Mouse (Mus musculus) limb, embryonic 14.5 days (tissue): ENCODE results near the gene Zfp101. TPM values are rescaled to one million over a fixed set of nuclear protein-coding genes. Genes with fewer than 3 reads are reported as not detected.

ENCODE experiments used
- ATAC-seq: fragments of 200-750 bp; cut with Nextera tagmentation; 2 replicates; pipeline ENCODE4 v1.8.0; 2017; ENCODE audit warnings: low read depth, moderate number of reproducible peaks, moderate TSS enrichment; ENCODE audit not compliant: low FRiP score
- DNase-seq: peaks from one replicate; pipeline ENCODE4 v3.0.0-alpha.2; 2015; ENCODE audit warnings: low spot score
- H3K27ac ChIP-seq: fragments of 300-500 bp; sonication (generic); replicated peaks from 2 replicates; pipeline ENCODE4 v1.5.1; 2014; ENCODE audit warnings: low read depth, mild to moderate bottlenecking, low read length, moderate library complexity, mixed read lengths
- H3K27me3 ChIP-seq: fragments of 300-500 bp; sonication (generic); 2 replicates; pipeline ENCODE4 v1.6.1; 2014; ENCODE audit warnings: low read length, mixed read lengths; ENCODE audit not compliant: control insufficient read depth, insufficient read depth
- H3K36me3 ChIP-seq: fragments of 300-500 bp; sonication (generic); 2 replicates; pipeline ENCODE4 v1.6.1; 2014; ENCODE audit warnings: mild to moderate bottlenecking, low read length, moderate library complexity, mixed read lengths; ENCODE audit not compliant: control insufficient read depth, insufficient read depth
- H3K4me1 ChIP-seq: fragments of 300-500 bp; sonication (generic); 2 replicates; pipeline ENCODE4 v1.6.1; 2014; ENCODE audit warnings: antibody characterized with exemption, low read length, mixed read lengths; ENCODE audit not compliant: control insufficient read depth, insufficient read depth
- H3K4me2 ChIP-seq: fragments of 300-500 bp; sonication (generic); replicated peaks from 2 replicates; pipeline ENCODE4 v1.6.1; 2014; ENCODE audit warnings: low read depth, mild to moderate bottlenecking, low read length, moderate library complexity; ENCODE audit not compliant: severe bottlenecking
- H3K4me3 ChIP-seq: fragments of 300-500 bp; sonication (generic); replicated peaks from 2 replicates; pipeline ENCODE4 v1.5.1; 2014; ENCODE audit warnings: low read length
- H3K9ac ChIP-seq: fragments of 300-500 bp; sonication (generic); 2 replicates; pipeline ENCODE4 v1.6.1; 2014; ENCODE audit warnings: mild to moderate bottlenecking, low read depth, low read length, moderate library complexity; ENCODE audit not compliant: severe bottlenecking
- H3K9me3 ChIP-seq: fragments of 300-500 bp; sonication (generic); 2 replicates; pipeline ENCODE4 v1.6.1; 2016; ENCODE audit warnings: low read length; ENCODE audit not compliant: control insufficient read depth
- POLR2A ChIP-seq: fragments of 200-500 bp; IDR thresholded peaks from 2 replicates; pipeline ENCODE4 v1.8.0; 2012; ENCODE audit warnings: inconsistent platforms, mild to moderate bottlenecking, moderate library complexity, borderline replicate concordance; ENCODE audit not compliant: insufficient read depth, insufficient read length; ENCODE audit errors: extremely low read depth
- WGBS: fragments of 180-500 bp; shearing (Covaris S2); extraction: QIAGEN DNeasy Blood & Tissue Kit; methylation state at CpG from one replicate; pipeline ENCODE4 v1.1.7; 2014; 5-methylcytosine and 5-hydroxymethylcytosine counted together
- polyA plus RNA-seq, 2 experiments: library from polyadenylated mRNA; depleted of rRNA in 1 of 2; stranded (reverse) in 1 of 2; unstranded in 1 of 2; fragments of >200 nt; fragmentation: Nextera tagmentation in 1 of 2; extraction: Ambion mirVana in 1 of 2; gene quantifications; 2 replicates each; pipeline versions ENCODE4 v1.2.1 to v1.2.3; 2012 to 2014

Gene Zfp101
- polyA plus RNA-seq, 2 experiments = 19.1 to 40.2 TPM

- Histone ChIP-seq H3K4me1 (peaks cover 3% of the 10 kb centered on the region; the same call in 1 of the 2 replicates), H3K36me3 (no peaks in the 10 kb centered on the region), H3K4me2 (no peak overlapping the region), H3K27me3 (no peaks in the 10 kb centered on the region), H3K27ac (no peak overlapping the region), H3K9ac (no peak overlapping the region), H3K4me3 (no peak overlapping the region), H3K9me3 (no peaks in the 10 kb centered on the region)
- 95% methylated on average over 5 of the region's 5 CpGs for WGBS
- TF ChIP-seq POLR2A = no peak
- DNase-seq (no peak), ATAC-seq (no peak)
These were observed 2.2 kb downstream of the Zfp101 start for GRCm38 (mm10) chr17:33392271-33392670.

GRCm38 (mm10) chr17:33385705-33386104, 8.7 kb downstream of the Zfp101 start:
- DNase-seq (no peak), ATAC-seq (no peak)
- H3K27me3 ChIP-seq = no peaks in the 10 kb centered on the region
- H3K4me3 ChIP-seq = no peak overlapping the region
- no peaks in the 10 kb centered on the region for H3K9me3 ChIP-seq
- H3K4me1 ChIP-seq = no peaks in the 10 kb centered on the region
- H3K4me2 ChIP-seq = no peak overlapping the region
- no peak for TF ChIP-seq POLR2A
- no peak overlapping the region for H3K9ac ChIP-seq
- no peak overlapping the region for H3K27ac ChIP-seq
- H3K36me3 ChIP-seq = peaks cover 41% of the 10 kb centered on the region

- Histone ChIP-seq H3K9ac (no peak overlapping the region), H3K36me3 (no peaks in the 10 kb centered on the region), H3K9me3 (no peaks in the 10 kb centered on the region), H3K4me2 (no peak overlapping the region), H3K27me3 (no peaks in the 10 kb centered on the region), H3K4me3 (no peak overlapping the region), H3K4me1 (no peaks in the 10 kb centered on the region), H3K27ac (no peak overlapping the region)
- DNase-seq (no peak), ATAC-seq (no peak)
- WGBS = 88% methylated on average over 3 of the region's 3 CpGs
- TF ChIP-seq POLR2A = no peak
These were observed 21.6 kb downstream of the Zfp101 start for GRCm38 (mm10) chr17:33372795-33373194.

GRCm38 (mm10) chr17:33358411-33359384, 35.7 kb downstream of the Zfp101 start, which contains the start of gene Zfp81:
Gene Zfp81, minus strand, starts transcription at chr17:33358878.
- Histone ChIP-seq H3K9ac (peak within 1 kb of the TSS; percentile 88), H3K9me3 (no peaks in the 10 kb centered on the region), H3K27ac (peak within 1 kb of the TSS; percentile 76), H3K4me3 (peak within 1 kb of the TSS; percentile 90), H3K4me2 (peak within 1 kb of the TSS; percentile 79), H3K36me3 (no peaks in the 10 kb centered on the region), H3K27me3 (no peaks in the 10 kb centered on the region), H3K4me1 (no peaks in the 10 kb centered on the region)
- ATAC-seq (peak; percentile 100), DNase-seq (peak; percentile 97)
- TF ChIP-seq POLR2A = peak; percentile 73; the same call in 1 of the 2 replicates
- WGBS = 4% methylated on average over 46 of the region's 47 CpGs

GRCm38 (mm10) chr17:33352981-33353380, 41.5 kb downstream of the Zfp101 start:
- WGBS = 100% methylated on average over 1 of the region's 1 CpGs
- H3K4me1 ChIP-seq = no peaks in the 10 kb centered on the region
- H3K4me2 ChIP-seq = no peak overlapping the region
- no peak for TF ChIP-seq POLR2A
- H3K27me3 ChIP-seq = no peaks in the 10 kb centered on the region
- no peak overlapping the region for H3K9ac ChIP-seq
- no peak overlapping the region for H3K27ac ChIP-seq
- H3K4me3 ChIP-seq = no peak overlapping the region
- H3K36me3 ChIP-seq = no peaks in the 10 kb centered on the region
- DNase-seq (no peak), ATAC-seq (no peak)
- H3K9me3 ChIP-seq = peaks cover 17% of the 10 kb centered on the region

Other genes starting within 250 kb of the Zfp101 start
- not detected in 2 replicates for gene Olfr55, start 226.2 kb downstream of the Zfp101 start, polyA plus RNA-seq (2012; rRNA removed)
- not detected in 2 replicates for gene Olfr55, start 226.2 kb downstream of the Zfp101 start, polyA plus RNA-seq (2014; fragmentation: Nextera tagmentation; extraction: Ambion mirVana)
- not detected in 2 replicates for gene Olfr239, start 203.3 kb downstream of the Zfp101 start, polyA plus RNA-seq (2012; rRNA removed)
- not detected in 2 replicates for gene Olfr239, start 203.3 kb downstream of the Zfp101 start, polyA plus RNA-seq (2014; fragmentation: Nextera tagmentation; extraction: Ambion mirVana)
- gene Olfr1564, start 173.0 kb downstream of the Zfp101 start, polyA plus RNA-seq (2012; rRNA removed) = 0.29 and 0.67 TPM in 2 replicates
- gene Olfr1564, start 173.0 kb downstream of the Zfp101 start, polyA plus RNA-seq (2014; fragmentation: Nextera tagmentation; extraction: Ambion mirVana) = not detected in 2 replicates
- 5.5 and 7.0 TPM in 2 replicates for gene Zfp955a, start 139.5 kb downstream of the Zfp101 start, polyA plus RNA-seq (2012; rRNA removed)
- gene Zfp955a, start 139.5 kb downstream of the Zfp101 start, polyA plus RNA-seq (2014; fragmentation: Nextera tagmentation; extraction: Ambion mirVana) = 16.7 and 18.8 TPM in 2 replicates
- not detected in 2 replicates for gene Olfr63, start 130.0 kb downstream of the Zfp101 start, polyA plus RNA-seq (2012; rRNA removed)
- gene Olfr63, start 130.0 kb downstream of the Zfp101 start, polyA plus RNA-seq (2014; fragmentation: Nextera tagmentation; extraction: Ambion mirVana) = 0.03 TPM in 1 of 2 replicates, not detected in the other
- gene Zfp955b, start 105.1 kb downstream of the Zfp101 start, polyA plus RNA-seq (2012; rRNA removed) = 6.2 and 7.9 TPM in 2 replicates
- gene Zfp955b, start 105.1 kb downstream of the Zfp101 start, polyA plus RNA-seq (2014; fragmentation: Nextera tagmentation; extraction: Ambion mirVana) = 9.9 and 10.9 TPM in 2 replicates
- gene Zfp81, start 35.8 kb downstream of the Zfp101 start, polyA plus RNA-seq (2012; rRNA removed) = 6.4 and 8.5 TPM in 2 replicates
- 13.7 and 14.6 TPM in 2 replicates for gene Zfp81, start 35.8 kb downstream of the Zfp101 start, polyA plus RNA-seq (2014; fragmentation: Nextera tagmentation; extraction: Ambion mirVana)
- 0.10 and 0.14 TPM in 2 replicates for gene Actl9, start 38.3 kb upstream of the Zfp101 start, polyA plus RNA-seq (2012; rRNA removed)
- gene Actl9, start 38.3 kb upstream of the Zfp101 start, polyA plus RNA-seq (2014; fragmentation: Nextera tagmentation; extraction: Ambion mirVana) = not detected in 2 replicates
- gene Adamts10, start 129.6 kb upstream of the Zfp101 start, polyA plus RNA-seq (2012; rRNA removed) = 269 and 309 TPM in 2 replicates
- 80.6 and 102 TPM in 2 replicates for gene Adamts10, start 129.6 kb upstream of the Zfp101 start, polyA plus RNA-seq (2014; fragmentation: Nextera tagmentation; extraction: Ambion mirVana)
- 3.5 TPM in 2 replicates for gene Myo1f, start 161.1 kb upstream of the Zfp101 start, polyA plus RNA-seq (2012; rRNA removed)
- 5.0 and 6.6 TPM in 2 replicates for gene Myo1f, start 161.1 kb upstream of the Zfp101 start, polyA plus RNA-seq (2014; fragmentation: Nextera tagmentation; extraction: Ambion mirVana)
- gene Zfp414, start 234.4 kb upstream of the Zfp101 start, polyA plus RNA-seq (2012; rRNA removed) = 108 and 159 TPM in 2 replicates
- gene Zfp414, start 234.4 kb upstream of the Zfp101 start, polyA plus RNA-seq (2014; fragmentation: Nextera tagmentation; extraction: Ambion mirVana) = 67.2 and 67.6 TPM in 2 replicates
- 1.4 and 1.8 TPM in 2 replicates for gene Pram1, start 243.4 kb upstream of the Zfp101 start, polyA plus RNA-seq (2012; rRNA removed)
- 0.51 and 0.69 TPM in 2 replicates for gene Pram1, start 243.4 kb upstream of the Zfp101 start, polyA plus RNA-seq (2014; fragmentation: Nextera tagmentation; extraction: Ambion mirVana)